Mouse (Mus musculus) c-Kit-positive CD71-positive TER-119-negative erythroid progenitor cells, embryonic 14.5 days (primary cell): ENCODE results near the gene Arhgef10l.

Experiments
- DNase-seq: peaks from one replicate; pipeline ENCODE4 v3.0.0-alpha.2; 2013; ENCODE audit warnings: low read depth

Gene Arhgef10l

GRCm38 (mm10) chr4:140665760-140666159, at the start of gene Arhgef10l:
Gene Arhgef10l, minus strand, starts transcription at chr4:140666012.
- no peak for DNase-seq

DNA sequence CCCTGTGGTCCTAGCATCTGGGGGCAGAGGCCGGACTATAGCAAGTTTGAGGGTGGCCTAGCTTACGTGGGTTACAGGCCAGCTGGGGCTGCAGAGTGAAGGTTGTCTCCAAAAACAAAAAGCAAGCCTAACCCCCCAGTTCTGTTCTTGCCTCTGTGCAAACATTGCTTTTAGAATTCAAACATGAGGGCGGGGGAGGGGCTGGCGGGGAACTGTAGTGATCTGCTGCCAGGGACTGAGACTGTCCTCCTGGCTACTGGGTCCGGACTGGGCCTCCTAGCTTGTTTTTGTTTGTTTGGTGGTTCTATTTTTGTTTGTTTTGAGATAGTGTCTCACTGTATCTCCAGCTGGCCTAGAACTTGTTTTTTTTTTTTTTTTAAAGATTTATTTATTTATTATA, 48.8 kb upstream of the Arhgef10l start:
- DNase-seq, result no peak

GRCm38 (mm10) chr4:140713480-140714365, 47.9 kb upstream of the Arhgef10l start:
- DNase-seq, result no peak

- no peak for DNase-seq
Observed at GRCm38 (mm10) chr4:140711360-140711759, 45.5 kb upstream of the Arhgef10l start.

- no peak for DNase-seq
Observed at GRCm38 (mm10) chr4:140710781-140711180, 45.0 kb upstream of the Arhgef10l start.

GRCm38 (mm10) chr4:140709617-140710016, 43.8 kb upstream of the Arhgef10l start:
- no peak for DNase-seq

DNA sequence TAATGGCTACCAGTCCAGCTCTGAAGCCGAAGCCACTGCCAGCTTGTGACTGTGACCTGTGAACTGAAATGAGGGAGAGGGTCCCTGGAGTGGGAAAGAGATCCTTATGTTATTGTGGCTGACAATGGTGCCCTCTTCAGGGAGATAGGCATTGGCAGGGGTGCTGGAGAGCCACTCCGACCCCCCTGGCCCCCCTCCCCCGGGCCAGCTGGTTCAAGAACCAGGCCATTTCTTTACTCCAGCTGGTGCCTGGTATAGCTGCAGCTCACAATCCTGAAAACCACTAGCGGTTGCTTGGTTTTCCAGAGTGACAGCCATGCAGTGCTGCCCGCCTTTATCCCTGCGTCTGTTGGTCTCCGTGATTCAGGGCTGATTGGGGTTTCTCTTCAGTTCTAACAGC, 43.3 kb upstream of the Arhgef10l start:
- no peak for DNase-seq

DNA sequence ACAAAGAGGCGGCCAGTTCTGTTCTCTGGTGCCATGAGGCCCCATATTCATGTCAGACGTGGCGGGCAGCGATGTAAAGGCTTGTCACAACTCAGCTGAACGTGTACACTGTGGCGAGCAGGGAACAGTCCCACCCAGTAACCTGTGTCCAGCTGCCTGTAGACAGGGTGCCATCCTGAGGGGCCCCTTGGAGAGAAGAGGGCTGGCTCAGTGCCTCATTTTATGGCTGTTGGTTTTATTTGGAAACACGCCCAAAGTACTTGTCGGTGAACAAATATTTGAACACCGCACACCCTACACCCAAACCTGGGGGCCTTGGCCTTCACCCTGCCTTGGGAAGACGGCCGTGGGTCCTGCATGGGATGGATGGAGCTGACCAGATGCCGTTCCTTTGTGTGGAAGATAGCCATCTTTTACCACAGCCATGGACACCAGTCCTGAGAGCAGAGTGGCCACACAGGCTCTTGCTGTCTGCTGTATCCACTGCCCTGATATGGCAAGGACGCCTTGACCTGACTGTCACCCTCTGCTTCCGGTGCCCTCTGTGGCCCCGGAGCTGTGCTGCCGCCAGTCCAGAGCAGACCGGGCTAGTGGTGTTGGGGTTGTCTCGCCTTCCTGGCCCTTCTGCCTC, 42.6 kb upstream of the Arhgef10l start:
- DNase-seq, result no peak

GRCm38 (mm10) chr4:140707615-140708014, 41.8 kb upstream of the Arhgef10l start:
- no peak for DNase-seq

- no peak for DNase-seq
Observed at GRCm38 (mm10) chr4:140704166-140704565, 38.4 kb upstream of the Arhgef10l start.

DNA sequence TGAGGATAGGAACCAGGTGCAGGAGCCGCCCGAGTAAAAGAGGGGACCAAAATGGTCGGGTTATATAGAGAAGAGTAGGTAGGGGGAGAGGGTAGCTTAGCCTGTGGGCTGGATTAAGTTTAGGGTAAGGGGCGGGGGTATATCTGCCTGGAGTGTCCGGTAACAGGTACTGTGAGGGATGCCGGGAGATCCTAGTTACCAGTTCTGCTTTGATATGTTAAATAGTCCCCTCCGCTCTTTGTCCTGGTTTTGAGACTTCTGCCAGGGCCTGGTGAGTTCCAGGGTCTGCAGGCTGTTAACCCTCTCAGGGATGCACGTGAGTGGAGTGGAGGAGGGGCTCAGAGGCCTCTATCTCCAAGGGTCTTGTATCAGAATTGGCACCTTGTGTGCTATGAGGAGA, 37.8 kb upstream of the Arhgef10l start:
- DNase-seq, result no peak

GRCm38 (mm10) chr4:140702611-140703327, 37.0 kb upstream of the Arhgef10l start:
- DNase-seq, result no peak

GRCm38 (mm10) chr4:140701716-140702561, 36.1 kb upstream of the Arhgef10l start:
- no peak for DNase-seq

GRCm38 (mm10) chr4:140701049-140701715, 35.4 kb upstream of the Arhgef10l start:
- DNase-seq, result no peak

DNA sequence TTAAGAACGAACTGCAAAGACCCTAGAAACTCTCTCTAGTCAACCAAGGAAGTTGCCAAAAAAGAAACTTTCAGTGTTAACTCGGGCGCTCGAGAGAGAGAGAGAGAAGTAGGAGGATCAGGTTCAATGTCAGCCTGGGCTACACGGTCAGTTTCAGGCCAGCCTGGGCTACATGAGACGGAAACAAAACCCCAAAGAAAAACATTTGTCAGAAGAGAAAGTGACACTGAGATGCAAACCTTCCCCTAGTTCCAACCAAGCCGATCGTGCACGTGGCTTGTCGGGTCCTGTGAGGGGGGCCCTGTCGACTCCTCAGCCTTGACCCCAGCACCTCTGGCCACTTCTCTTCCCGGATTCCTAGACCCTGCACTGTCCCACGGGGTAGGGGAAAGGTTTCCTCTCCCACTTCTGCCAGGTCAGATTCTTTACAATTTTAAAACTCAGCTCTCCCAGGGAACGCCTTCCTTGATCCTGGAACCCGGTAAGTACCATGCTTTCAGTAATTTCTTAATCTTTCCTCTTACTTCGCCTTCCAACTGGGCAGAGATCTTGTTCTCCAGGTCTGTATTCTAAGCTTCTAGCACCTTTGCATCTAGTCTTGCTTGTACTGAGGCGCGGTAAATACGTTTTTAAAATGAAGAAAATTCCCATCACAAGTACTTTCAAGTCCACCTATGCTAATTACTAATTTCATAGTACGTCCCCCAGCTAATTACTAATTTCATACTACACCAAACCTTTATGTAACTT, 34.6 kb upstream of the Arhgef10l start, which contains the start of gene Rcc2:
Gene Rcc2, plus strand, starts transcription at position 273 of the 750 bp plus-strand sequence.
- no peak for DNase-seq

DNA sequence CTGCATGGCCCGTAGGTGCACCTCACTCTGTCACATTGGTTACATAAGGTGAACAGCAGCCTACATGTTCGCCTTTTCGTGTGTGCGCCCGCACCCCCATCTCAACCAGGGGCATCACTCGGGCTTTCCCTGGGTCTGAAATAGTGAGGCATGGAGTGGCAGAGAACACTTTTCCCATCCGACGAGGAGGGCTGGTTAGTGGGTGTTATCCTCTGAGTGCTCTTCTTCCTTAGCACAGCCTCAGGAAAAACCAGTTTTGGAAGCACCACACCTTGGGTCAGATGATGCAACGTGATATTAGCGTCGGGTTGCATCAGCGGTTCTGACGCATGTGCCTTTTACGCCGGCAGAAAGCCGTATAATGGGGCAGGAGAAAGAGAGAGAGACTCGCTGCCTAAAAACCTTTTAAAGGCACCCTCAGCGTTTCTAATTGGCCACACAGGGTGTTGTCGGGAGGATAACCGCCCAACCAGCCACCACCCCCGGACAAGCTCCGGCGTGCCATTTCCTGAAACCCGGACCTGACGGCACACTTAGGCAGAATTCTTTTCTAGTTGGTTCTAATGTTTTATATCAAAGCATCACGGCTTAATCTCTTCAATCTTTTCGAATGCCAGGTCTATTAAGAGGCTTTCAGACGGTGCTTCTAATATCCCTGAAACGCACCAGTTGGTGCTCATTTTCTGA, 33.8 kb upstream of the Arhgef10l start:
- peak; percentile 88 for DNase-seq

DNA sequence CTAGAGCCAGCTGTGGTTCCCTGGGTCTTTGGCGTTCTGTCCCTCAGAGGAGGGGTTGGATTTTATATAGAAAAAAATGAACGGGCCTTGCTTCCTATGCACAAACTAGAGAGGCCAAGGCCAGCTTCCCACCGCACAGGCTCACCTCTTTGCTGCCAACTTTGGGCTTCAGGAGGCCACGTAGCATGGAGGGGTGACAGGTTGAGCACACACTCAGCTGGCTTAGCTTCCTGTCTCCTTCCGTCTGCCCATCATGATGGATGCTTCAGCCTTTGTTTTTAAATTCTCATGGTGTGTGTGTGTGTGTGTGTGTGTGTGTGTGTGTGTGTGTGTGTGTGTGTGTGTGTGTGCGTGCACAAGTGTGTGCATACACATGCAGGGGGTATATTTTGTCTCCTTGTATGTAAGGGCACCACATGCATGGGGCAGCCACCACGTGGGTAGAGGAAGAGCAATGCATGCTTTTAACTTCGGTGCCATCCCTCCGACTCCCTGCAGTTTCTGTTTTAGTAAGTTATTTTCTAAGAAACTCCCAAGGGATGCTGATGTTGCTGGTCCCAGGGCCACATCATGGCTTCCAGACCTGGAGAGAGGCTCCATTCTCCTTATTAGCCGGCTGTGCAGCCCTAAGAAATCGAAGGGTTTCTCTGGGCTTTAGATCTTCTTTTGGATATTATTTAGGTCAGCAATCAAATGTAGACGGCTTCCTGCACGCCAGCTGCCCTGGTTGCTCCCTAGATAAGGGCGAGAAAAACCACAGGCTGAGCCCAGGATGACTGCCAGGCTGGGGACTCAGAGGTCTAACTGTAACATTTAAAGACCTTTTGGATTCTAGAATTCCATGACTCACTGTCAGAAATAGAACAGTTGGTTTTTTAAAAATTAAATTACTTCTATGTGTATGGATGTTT, 30.1 kb upstream of the Arhgef10l start:
- DNase-seq, result no peak

DNA sequence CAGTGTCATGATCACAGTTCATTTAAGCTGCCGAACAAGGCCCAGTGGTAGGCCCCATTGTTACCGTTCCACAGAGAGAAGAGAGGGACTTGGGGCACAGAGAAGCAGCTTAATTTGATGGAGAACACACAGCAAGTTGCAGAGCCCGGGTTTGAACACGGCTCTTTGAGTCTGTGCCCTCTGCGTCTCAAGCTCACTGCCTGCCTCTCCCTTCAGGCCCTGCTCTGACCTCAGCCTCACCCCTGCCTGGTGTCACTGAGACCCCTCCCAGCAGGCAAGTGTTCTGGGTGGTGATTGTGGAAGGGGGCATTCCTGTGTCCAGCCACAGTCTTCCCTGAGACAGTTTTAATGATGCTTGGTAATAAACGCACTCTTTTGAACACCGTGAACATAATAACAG, 29.3 kb upstream of the Arhgef10l start:
- DNase-seq, result no peak
